Mouse (Mus musculus) inflammation-experienced regulatory T-cells, adult 6 months (primary cell): ENCODE data around the gene Erich6. TPM values are rescaled to one million over a fixed set of nuclear protein-coding genes. Genes with fewer than 3 reads are reported as not detected.

ENCODE experiments used
- ATAC-seq: one replicate; pipeline ENCODE4 v1.8.0; 2017
- polyA plus RNA-seq, 3 experiments: library from polyadenylated mRNA; unstranded; fragments of 100-300 nt; shearing (Covaris generic); gene quantifications; one replicate each; pipeline ENCODE4 v1.2.1; 2017

The Erich6 gene
- not detected for polyA plus RNA-seq

- no peak for ATAC-seq
These were observed at the start of gene Erich6 for GRCm38 (mm10) chr3:58636406-58637295. Erich6 (minus strand) TSS chr3:58637207.

- ATAC-seq, result no peak
These were observed 49.4 kb upstream of the Erich6 start for GRCm38 (mm10) chr3:58686206-58686921.

GRCm38 (mm10) chr3:58685396-58685795 lies 48.4 kb upstream of the Erich6 start:
- ATAC-seq, result no peak

GRCm38 (mm10) chr3:58683346-58683745 lies 46.3 kb upstream of the Erich6 start:
- no peak for ATAC-seq

GRCm38 (mm10) chr3:58682336-58682735 lies 45.3 kb upstream of the Erich6 start:
- no peak for ATAC-seq

DNA sequence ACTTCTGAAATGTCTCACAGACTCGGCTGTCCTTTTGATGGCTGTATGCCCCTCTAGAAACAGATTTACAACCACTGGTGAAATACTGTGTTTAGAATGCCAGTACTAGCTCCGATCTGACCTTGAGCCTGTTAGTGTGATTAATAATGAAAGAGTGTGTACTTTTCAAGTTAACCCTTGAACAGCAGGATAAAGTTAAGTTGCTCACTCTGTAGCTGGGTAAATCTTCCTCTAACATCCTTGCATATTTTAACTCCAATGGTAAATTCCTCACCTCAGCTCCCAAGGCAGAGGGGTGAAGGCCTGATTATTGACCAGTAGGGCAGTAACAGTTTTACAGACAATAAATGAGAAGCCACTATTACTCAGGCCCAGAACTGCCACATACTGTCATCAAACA lies 44.8 kb upstream of the Erich6 start:
- ATAC-seq, result no peak

GRCm38 (mm10) chr3:58680943-58681637 lies 44.1 kb upstream of the Erich6 start:
- no peak for ATAC-seq

- no peak for ATAC-seq
These were observed 43.0 kb upstream of the Erich6 start for GRCm38 (mm10) chr3:58679996-58680395.

GRCm38 (mm10) chr3:58678905-58679304 lies 41.9 kb upstream of the Erich6 start:
- no peak for ATAC-seq

DNA sequence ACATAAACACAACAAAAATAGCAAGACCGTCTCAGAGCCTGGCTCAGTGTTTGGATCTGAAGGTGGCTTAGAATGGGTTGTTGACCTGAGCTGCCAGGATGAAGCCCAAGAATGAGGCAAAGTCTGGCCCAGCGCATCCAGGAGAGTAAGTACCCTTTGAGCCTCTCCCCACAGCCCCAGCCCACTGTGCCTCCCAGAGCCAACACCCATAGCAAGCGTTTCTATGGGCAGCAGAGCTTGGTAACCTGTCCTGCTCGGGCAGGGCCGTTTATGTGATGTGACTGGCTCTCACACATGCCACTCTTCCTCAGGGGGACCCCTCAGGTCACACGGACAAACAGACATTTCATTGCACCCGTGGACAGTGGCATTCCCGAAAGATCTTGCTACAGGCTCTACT lies 41.4 kb upstream of the Erich6 start:
- no peak for ATAC-seq

DNA sequence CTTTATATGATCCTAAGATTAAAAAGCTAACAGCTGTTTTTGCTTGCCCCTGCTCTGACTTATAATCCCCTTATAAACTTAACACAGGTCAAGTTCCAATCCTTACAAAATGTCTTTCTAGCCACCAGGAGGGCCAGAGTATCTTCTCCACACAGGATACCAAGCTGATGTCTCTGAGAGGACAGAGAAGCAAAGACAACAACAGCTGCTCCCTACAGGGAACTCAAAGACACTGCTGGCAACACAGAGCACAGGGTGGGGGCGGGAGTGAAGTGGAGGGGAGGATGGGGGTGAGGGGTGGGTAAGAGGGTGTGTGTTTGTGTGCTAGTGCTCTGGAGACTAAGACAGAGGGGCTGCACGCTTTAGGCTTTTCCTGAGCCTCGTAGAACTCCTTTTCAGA lies 40.6 kb upstream of the Erich6 start:
- ATAC-seq, result no peak

- ATAC-seq, result no peak
These were observed 36.3 kb upstream of the Erich6 start for GRCm38 (mm10) chr3:58673295-58673694.

- no peak for ATAC-seq
These were observed 35.6 kb upstream of the Erich6 start for GRCm38 (mm10) chr3:58672481-58673183.

DNA sequence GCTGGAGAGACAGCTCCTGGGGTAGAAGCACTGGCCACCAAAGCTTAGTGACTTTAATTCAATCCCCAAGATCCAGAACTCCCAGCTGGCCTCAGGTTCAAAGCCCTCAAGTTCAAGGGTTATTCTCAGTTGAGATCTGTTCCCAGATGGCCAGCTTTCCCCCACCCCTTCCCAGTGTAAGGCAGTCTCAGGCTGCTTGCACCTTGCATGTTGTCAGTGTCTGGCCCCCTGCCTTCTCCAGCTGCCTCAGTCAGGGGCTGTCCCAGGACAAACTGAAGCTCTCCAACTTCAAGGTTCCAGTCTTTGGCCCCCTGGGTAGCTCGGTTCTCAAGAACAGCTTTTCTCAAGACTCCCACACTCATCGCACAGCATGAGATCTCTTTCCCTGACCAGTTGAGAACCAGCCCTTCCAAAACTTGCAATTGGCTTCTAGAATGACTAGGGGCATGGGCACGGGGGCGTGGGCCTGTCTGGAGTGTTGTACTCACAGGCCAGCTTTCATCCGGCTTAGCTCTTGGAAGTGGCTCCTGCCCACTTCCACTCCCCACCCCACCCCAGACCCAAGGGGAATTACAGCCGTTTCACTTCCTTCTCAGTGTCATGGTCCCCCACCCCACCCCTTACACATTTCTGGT lies 34.7 kb upstream of the Erich6 start:
- no peak for ATAC-seq

DNA sequence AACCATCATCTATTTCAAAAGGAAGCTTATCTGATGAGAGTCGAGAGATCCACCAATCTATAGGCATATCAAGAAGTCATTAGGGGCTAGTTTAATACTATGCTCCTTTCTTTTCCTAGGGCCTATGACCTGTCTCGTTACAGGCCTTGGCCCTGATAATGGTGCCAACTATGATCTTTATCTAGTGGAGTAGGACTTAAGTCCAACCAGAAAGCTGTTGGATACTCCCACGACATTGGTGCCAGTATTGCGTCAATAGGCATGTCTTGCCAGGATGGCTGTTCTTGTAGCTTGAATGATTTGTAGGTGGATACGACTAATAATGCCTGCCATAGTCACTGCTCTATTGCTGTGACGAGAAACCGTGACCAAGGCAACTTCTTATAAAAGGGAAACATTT lies 27.0 kb upstream of the Erich6 start:
- no peak for ATAC-seq

DNA sequence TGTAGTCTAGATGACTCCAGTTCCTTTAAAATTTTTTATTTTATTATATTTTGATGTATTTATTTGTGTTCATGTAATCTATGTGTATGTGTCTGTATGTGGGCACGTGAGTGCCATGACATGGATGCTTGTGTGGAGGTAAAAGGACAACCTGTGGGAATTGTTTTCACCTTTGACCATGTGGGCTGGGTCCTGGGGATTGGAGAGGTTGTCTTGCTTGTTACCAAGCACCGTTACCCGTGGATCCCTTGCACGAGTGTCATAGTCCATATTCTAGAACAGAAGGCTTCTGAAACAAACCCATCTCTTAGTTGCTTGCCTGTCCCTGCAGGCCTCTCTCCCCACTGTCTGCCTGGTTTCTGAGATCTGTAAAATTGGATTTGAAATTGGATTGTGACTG lies 23.6 kb upstream of the Erich6 start:
- no peak for ATAC-seq

DNA sequence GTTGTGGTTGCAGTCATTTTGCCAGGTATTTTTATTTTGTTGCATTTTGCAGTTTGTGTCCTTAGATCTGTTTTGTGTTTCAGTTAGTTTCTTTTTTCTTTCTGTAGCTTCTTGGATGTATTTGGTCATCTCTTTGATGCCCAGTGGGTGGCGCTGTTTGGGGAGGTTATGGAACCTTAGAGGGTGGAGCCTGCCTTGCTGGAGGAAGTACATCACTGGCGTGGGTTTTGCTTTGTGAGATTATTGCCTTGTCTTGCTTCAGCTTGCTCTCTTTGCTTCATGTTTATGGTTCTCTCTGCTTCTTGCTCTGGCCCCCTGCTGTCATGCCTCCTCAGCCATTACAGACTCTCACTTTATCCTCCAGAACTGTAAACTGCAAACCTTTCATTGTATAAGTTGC lies 20.3 kb upstream of the Erich6 start:
- ATAC-seq, result peak; percentile 82

DNA sequence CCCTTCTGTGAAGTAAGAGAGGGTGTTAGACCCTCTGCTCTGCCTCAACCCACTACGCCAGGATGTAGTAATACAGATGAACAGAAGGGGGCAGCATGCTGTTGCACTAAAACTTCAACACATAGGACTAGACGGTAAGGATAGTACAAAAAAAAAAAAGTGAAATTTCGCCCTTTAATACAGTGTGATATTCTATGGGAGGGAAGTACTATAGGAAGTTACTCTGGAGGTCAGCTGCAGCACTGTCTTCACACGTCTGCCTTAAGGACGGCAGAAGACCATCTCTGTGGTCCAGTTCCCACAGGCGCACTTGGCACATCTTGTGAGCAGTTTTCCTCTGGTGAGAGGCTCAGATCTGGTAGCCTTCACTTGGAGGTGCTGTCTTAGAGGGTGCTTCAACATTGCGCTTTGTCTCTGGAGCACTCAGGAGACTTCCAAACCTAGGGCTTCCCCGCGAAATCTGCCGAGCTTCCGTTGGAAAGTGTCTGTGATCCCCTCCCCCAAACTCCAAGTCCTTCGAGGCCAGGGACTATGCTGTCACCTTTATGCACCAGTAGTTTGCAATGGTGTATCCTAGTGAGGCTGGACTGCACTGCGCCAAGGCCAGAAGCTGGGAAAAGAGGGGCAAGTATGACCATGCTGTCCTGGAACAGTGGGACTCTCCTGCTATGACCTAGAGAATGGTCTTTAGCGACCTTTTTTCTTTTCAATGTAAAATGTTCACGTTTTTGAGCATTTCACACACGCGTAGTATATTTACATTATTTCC lies 18.5 kb upstream of the Erich6 start:
- ATAC-seq, result peak; percentile 67

DNA sequence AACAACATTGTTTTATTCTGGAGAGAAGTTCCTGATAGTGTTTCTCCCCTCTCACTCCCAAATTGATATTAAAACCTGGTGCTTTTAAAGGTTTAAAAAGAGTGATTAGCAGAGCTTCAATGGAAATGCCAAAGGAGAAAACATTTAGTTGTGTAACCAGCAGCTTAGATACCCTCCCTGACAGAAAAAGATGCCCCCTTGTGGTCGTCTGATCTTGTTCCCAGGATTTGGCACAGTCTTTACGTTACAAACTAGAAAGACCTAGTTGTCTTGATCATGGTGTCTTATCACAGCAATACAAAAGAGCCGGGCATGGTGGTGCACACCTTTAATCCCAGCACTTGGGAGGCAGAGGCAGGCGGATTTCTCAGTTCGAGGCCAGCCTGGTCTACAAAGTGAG lies 16.9 kb upstream of the Erich6 start:
- no peak for ATAC-seq

- no peak for ATAC-seq
These were observed 13.3 kb upstream of the Erich6 start for GRCm38 (mm10) chr3:58650328-58650727.

GRCm38 (mm10) chr3:58647179-58647578 lies 10.2 kb upstream of the Erich6 start:
- ATAC-seq, result no peak
